In genomic region chr12:27082624-27083023, GRCm38 (mm10) we compare ENCODE assay signal across 8 mouse cellular contexts.
DNase-seq lines count a peak whose midpoint lies in the region; ATAC-seq and TF ChIP-seq lines count a peak whose summit lies in the region.

No protein-coding gene starts in this region.

- no peak for TF ChIP-seq CTCF in liver, postnatal 0 days (IDR thresholded peaks at IDR 0.05; ENCODE audit: low read depth)

- H3K4me1 ChIP-seq in liver, postnatal 0 days (ENCODE audit: insufficient read depth), result no peaks in the 10 kb centered on the region
- peaks cover 22% of the 10 kb centered on the region for H3K4me1 ChIP-seq in embryonic facial prominence, embryonic 13.5 days
- H3K4me1 ChIP-seq in intestine, embryonic 15.5 days (replicated peaks), result peaks cover 14% of the 10 kb centered on the region
- H3K4me1 ChIP-seq in limb, embryonic 14.5 days (ENCODE audit: control insufficient read depth, insufficient read depth, low read length), result peaks cover 10% of the 10 kb centered on the region

- WGBS in liver, postnatal 0 days (ENCODE audit: insufficient replicate concordance), result 8% methylated on average over 8 of the region's 8 CpGs
- WGBS in embryonic facial prominence, embryonic 13.5 days, result 3% methylated on average over 8 of the region's 8 CpGs
- WGBS in intestine, embryonic 15.5 days, result 6% methylated on average over 8 of the region's 8 CpGs
- WGBS in limb, embryonic 14.5 days, result 7% methylated on average over 8 of the region's 8 CpGs

- no peak overlapping the region for H3K9ac ChIP-seq in liver, postnatal 0 days (replicated peaks)
- peak overlapping the region; percentile 54; the same call in 1 of the 2 replicates for H3K9ac ChIP-seq in embryonic facial prominence, embryonic 13.5 days
- H3K9ac ChIP-seq in intestine, embryonic 15.5 days, result no peak overlapping the region
- no peak overlapping the region; the same call in 1 of the 2 replicates for H3K9ac ChIP-seq in limb, embryonic 14.5 days (ENCODE audit: low read depth, low read length, severe bottlenecking)

- TF ChIP-seq POLR2A in limb, embryonic 14.5 days (IDR thresholded peaks at IDR 0.05; ENCODE audit: borderline replicate concordance, extremely low read depth, insufficient read depth, insufficient read length), result no peak

- peak; percentile 52 for DNase-seq in liver
- DNase-seq in liver, postnatal 0 days, result no peak
- DNase-seq in limb, embryonic 14.5 days (ENCODE audit: low spot score), result peak; percentile 65
- peak; percentile 92 for DNase-seq in retina, postnatal 1 day

- no peaks in the 10 kb centered on the region for H3K9me3 ChIP-seq in liver, postnatal 0 days (ENCODE audit: low read length)
- H3K9me3 ChIP-seq in embryonic facial prominence, embryonic 13.5 days, result no peaks in the 10 kb centered on the region
- H3K9me3 ChIP-seq in intestine, embryonic 15.5 days, result no peaks in the 10 kb centered on the region
- H3K9me3 ChIP-seq in limb, embryonic 14.5 days (ENCODE audit: control insufficient read depth, low read length), result no peaks in the 10 kb centered on the region

- no peak overlapping the region for H3K4me2 ChIP-seq in liver, postnatal 0 days (ENCODE audit: low read depth, low read length)
- peak overlapping the region; percentile 59 for H3K4me2 ChIP-seq in embryonic facial prominence, embryonic 13.5 days
- peak overlapping the region; percentile 49 for H3K4me2 ChIP-seq in intestine, embryonic 15.5 days (replicated peaks)
- peak overlapping the region; percentile 44 for H3K4me2 ChIP-seq in limb, embryonic 14.5 days (replicated peaks; ENCODE audit: low read depth, low read length, severe bottlenecking)

- H3K4me3 ChIP-seq in liver, postnatal 0 days (ENCODE audit: low read depth, low read length), result no peak overlapping the region
- peak overlapping the region; percentile 25 for H3K4me3 ChIP-seq in embryonic facial prominence, embryonic 13.5 days
- peak overlapping the region; percentile 7; the same call in 1 of the 2 replicates for H3K4me3 ChIP-seq in intestine, embryonic 15.5 days (replicated peaks)
- H3K4me3 ChIP-seq in limb, embryonic 14.5 days (replicated peaks; ENCODE audit: low read length), result peak overlapping the region; percentile 20

- no peak for ATAC-seq in liver, postnatal 0 days
- peak; percentile 69; the same call in 1 of the 2 replicates for ATAC-seq in embryonic facial prominence, embryonic 13.5 days (ENCODE audit: insufficient number of reproducible peaks, insufficient read depth, low FRiP score, low TSS enrichment, low read depth)
- peak; percentile 62 for ATAC-seq in intestine, embryonic 15.5 days
- ATAC-seq in limb, embryonic 14.5 days (ENCODE audit: low FRiP score, low read depth), result peak; percentile 82
- ATAC-seq in megakaryocyte, adult 5-6 weeks (ENCODE audit: poor library complexity, severe bottlenecking), result no peak
- no peak for ATAC-seq in monocyte, adult 5-6 weeks (replicated peaks; ENCODE audit: insufficient number of reproducible peaks, low FRiP score, low TSS enrichment, poor library complexity, severe bottlenecking)

- H3K36me3 ChIP-seq in liver, postnatal 0 days (replicated peaks; ENCODE audit: insufficient read depth, low read length), result no peaks in the 10 kb centered on the region
- no peaks in the 10 kb centered on the region for H3K36me3 ChIP-seq in embryonic facial prominence, embryonic 13.5 days
- no peaks in the 10 kb centered on the region for H3K36me3 ChIP-seq in intestine, embryonic 15.5 days
- H3K36me3 ChIP-seq in limb, embryonic 14.5 days (ENCODE audit: control insufficient read depth, insufficient read depth, low read length), result no peaks in the 10 kb centered on the region

- H3K27me3 ChIP-seq in liver, postnatal 0 days (ENCODE audit: insufficient read depth, low read length), result no peaks in the 10 kb centered on the region
- H3K27me3 ChIP-seq in embryonic facial prominence, embryonic 13.5 days, result no peaks in the 10 kb centered on the region
- no peaks in the 10 kb centered on the region for H3K27me3 ChIP-seq in intestine, embryonic 15.5 days (replicated peaks)
- H3K27me3 ChIP-seq in limb, embryonic 14.5 days (ENCODE audit: control insufficient read depth, insufficient read depth, low read length), result no peaks in the 10 kb centered on the region

- no peak for TF ChIP-seq EP300 in liver, postnatal 0 days (IDR thresholded peaks at IDR 0.05; ENCODE audit: low read depth)

- no peak overlapping the region for H3K27ac ChIP-seq in liver, postnatal 0 days (ENCODE audit: low read depth)
- peak overlapping the region; percentile 62 for H3K27ac ChIP-seq in embryonic facial prominence, embryonic 13.5 days
- H3K27ac ChIP-seq in intestine, embryonic 15.5 days, result peak overlapping the region; percentile 30; the same call in 1 of the 2 replicates
- H3K27ac ChIP-seq in limb, embryonic 14.5 days (replicated peaks; ENCODE audit: low read depth, low read length), result no peak overlapping the region

Comparison
In these comparisons a context has a peak if more than half of its experiments do, and no peak if none do; other contexts are left out.
1. ATAC-seq: peak in embryonic facial prominence, embryonic 13.5 days (single experiment), intestine, embryonic 15.5 days (single experiment) and limb, embryonic 14.5 days (single experiment); none in liver, postnatal 0 days (single experiment), megakaryocyte, adult 5-6 weeks (single experiment) and monocyte, adult 5-6 weeks (single experiment).
2. H3K27ac ChIP-seq: peak in embryonic facial prominence, embryonic 13.5 days (single experiment) and intestine, embryonic 15.5 days (single experiment); none in liver, postnatal 0 days (single experiment) and limb, embryonic 14.5 days (single experiment).